Mouse (Mus musculus) lung, embryonic 14.5 days (tissue): ENCODE results near the gene Ppp1ca. TPM values are rescaled to one million over a fixed set of nuclear protein-coding genes. Genes with fewer than 3 reads are reported as not detected.

Experiments used
- ATAC-seq: fragments of 200-750 bp; cut with Nextera tagmentation; 2 replicates; pipeline ENCODE4 v1.8.0; 2017; ENCODE audit warnings: mild to moderate bottlenecking, moderate TSS enrichment, moderate library complexity; ENCODE audit not compliant: insufficient read depth
- DNase-seq: peaks from one replicate; pipeline ENCODE4 v3.0.0-alpha.2; 2015
- H3K27ac ChIP-seq: fragments of 300-500 bp; sonication (generic); 2 replicates; pipeline ENCODE4 v1.5.1; 2014; ENCODE audit warnings: low read depth, mild to moderate bottlenecking, moderate library complexity
- H3K27me3 ChIP-seq: fragments of 300-500 bp; sonication (generic); 2 replicates; pipeline ENCODE4 v1.6.1; 2014; ENCODE audit warnings: low read length, control low read depth; ENCODE audit not compliant: insufficient read depth
- H3K36me3 ChIP-seq: fragments of 300-500 bp; sonication (generic); 2 replicates; pipeline ENCODE4 v1.6.1; 2014; ENCODE audit warnings: control low read depth; ENCODE audit not compliant: insufficient read depth
- H3K4me1 ChIP-seq: fragments of 300-500 bp; sonication (generic); 2 replicates; pipeline ENCODE4 v1.6.1; 2014; ENCODE audit warnings: antibody characterized with exemption, control low read depth; ENCODE audit not compliant: insufficient read depth
- H3K4me2 ChIP-seq: fragments of 300-500 bp; sonication (generic); 2 replicates; pipeline ENCODE4 v1.6.1; 2014; ENCODE audit warnings: mild to moderate bottlenecking
- H3K4me3 ChIP-seq: fragments of 300-500 bp; sonication (generic); 2 replicates; pipeline ENCODE4 v1.5.1; 2014; ENCODE audit warnings: low read depth, low read length
- H3K9ac ChIP-seq: fragments of 300-500 bp; sonication (generic); 2 replicates; pipeline ENCODE4 v1.6.1; 2014
- H3K9me3 ChIP-seq: fragments of 300-500 bp; sonication (generic); 2 replicates; pipeline ENCODE4 v1.6.1; 2016; ENCODE audit warnings: low read depth, low read length, control low read depth
- CTCF ChIP-seq: IDR thresholded peaks from 2 replicates; pipeline ENCODE4 v1.5.1; 2016; ENCODE audit warnings: antibody characterized with exemption, low read depth
- WGBS: fragments of 180-500 bp; shearing (Covaris S2); extraction: QIAGEN DNeasy Blood & Tissue Kit; methylation state at CpG from one replicate; pipeline ENCODE4 v1.1.7; 2014; 5-methylcytosine and 5-hydroxymethylcytosine counted together
- polyA plus RNA-seq: library from polyadenylated mRNA; unstranded; fragments of >200 nt; fragmentation: Nextera tagmentation; extraction: Ambion mirVana; gene quantifications from 2 replicates; pipeline ENCODE4 v1.2.1, GENCODE M21; 2014

Ppp1ca gene
- polyA plus RNA-seq, 1 experiment from 2014 or later, result 994 TPM

DNA sequence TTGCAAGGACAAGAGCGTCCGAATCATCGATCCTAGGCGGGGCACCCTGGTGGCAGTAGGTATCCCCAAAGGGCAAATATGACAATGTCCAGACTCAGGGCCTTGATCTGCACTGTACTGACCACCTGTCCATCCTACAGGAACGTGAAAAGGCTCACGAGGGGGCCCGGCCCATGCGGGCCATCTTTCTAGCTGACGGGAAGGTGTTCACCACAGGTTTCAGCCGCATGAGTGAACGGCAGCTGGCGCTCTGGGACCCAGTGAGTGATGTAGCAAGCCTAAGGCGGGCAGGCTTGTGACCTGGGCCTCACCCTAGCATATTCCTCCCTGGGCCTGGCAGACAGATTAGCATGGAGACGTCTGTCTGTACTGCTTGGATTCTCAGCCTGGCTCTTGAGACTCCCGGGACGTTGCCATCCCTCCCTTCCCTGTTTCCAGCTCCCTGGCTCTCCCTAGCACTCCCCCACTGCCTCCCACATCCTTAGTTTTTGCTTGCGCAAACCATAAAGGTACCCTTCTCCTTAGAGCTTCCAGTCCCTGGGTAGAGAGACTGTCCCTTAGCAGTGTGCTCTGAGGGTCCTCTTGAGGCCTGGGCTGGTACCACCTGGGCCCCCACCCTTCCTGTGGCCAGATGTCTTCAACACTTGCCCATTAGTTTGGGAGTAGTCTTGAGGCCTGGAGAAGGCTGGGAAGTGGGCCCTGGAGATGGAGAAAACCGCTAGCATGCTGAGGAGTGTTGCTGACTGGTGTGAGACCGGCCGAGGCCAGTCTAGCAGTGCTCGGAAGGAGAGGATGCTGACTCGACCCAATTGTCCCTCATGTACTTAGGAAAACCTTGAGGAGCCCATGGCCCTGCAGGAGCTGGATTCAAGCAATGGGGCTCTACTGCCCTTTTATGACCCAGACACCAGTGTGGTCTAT lies 41.0 kb upstream of the Ppp1ca start:
- no peak for TF ChIP-seq CTCF
- H3K27me3 ChIP-seq, result no peaks in the 10 kb centered on the region
- H3K4me3 ChIP-seq, result no peak overlapping the region
- H3K4me1 ChIP-seq, result peaks cover 5% of the 10 kb centered on the region
- peaks cover 27% of the 10 kb centered on the region for H3K36me3 ChIP-seq
- no peak for DNase-seq
- H3K9ac ChIP-seq, result no peak overlapping the region
- no peak overlapping the region for H3K27ac ChIP-seq
- WGBS, result 85% methylated on average over 22 of the region's 22 CpGs
- ATAC-seq, result no peak
- no peaks in the 10 kb centered on the region for H3K9me3 ChIP-seq
- H3K4me2 ChIP-seq, result no peak overlapping the region

DNA sequence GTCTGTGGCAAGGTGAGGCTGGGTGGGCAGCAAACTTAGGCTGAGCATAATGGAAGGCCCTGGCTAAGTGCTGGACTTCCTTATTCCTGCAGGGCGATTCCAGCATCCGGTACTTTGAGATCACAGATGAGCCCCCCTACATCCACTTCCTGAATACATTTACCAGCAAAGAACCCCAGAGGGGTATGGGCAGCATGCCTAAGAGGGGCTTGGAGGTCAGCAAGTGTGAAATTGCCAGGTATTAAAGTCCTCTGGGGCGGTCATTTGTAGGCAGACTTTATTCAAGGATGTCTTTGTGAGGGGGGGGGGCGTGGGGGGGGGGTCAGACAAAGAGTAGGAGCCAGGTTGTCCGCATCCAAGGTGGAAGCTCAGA lies 40.4 kb upstream of the Ppp1ca start:
- H3K27ac ChIP-seq, result no peak overlapping the region
- 71% methylated on average over 5 of the region's 5 CpGs for WGBS
- DNase-seq (no peak), ATAC-seq (no peak)
- no peak overlapping the region for H3K4me2 ChIP-seq
- no peak for TF ChIP-seq CTCF
- no peak overlapping the region for H3K9ac ChIP-seq
- peaks cover 5% of the 10 kb centered on the region for H3K4me1 ChIP-seq
- no peak overlapping the region for H3K4me3 ChIP-seq
- H3K27me3 ChIP-seq, result no peaks in the 10 kb centered on the region
- peaks cover 27% of the 10 kb centered on the region for H3K36me3 ChIP-seq
- H3K9me3 ChIP-seq, result no peaks in the 10 kb centered on the region

DNA sequence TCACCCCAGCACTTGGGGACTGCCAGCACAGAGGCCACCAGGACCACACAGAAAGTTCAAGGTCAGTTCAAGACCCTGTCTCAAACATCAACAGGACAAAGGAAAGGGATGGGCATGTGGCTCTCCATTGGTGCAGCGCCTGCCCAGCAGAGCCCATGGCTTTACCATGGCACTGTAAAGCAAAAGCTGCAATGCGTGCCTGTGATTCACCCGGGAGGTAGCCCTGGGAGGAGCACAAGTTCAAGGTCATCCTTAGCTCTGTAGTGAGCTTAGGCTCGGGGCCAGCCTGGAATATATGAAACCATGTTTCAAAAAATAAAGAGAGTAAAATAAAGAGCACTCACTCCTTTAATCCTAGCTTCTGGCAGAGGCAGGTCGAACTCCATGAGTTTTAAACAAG lies 40.0 kb upstream of the Ppp1ca start:
- Histone ChIP-seq H3K9me3 (no peaks in the 10 kb centered on the region), H3K4me1 (peaks cover 5% of the 10 kb centered on the region), H3K27me3 (no peaks in the 10 kb centered on the region), H3K4me2 (no peak overlapping the region), H3K27ac (no peak overlapping the region), H3K4me3 (no peak overlapping the region), H3K36me3 (peaks cover 27% of the 10 kb centered on the region), H3K9ac (no peak overlapping the region)
- no peak for DNase-seq
- WGBS, result 90% methylated on average over 5 of the region's 5 CpGs
- no peak for TF ChIP-seq CTCF
- ATAC-seq, result no peak

DNA sequence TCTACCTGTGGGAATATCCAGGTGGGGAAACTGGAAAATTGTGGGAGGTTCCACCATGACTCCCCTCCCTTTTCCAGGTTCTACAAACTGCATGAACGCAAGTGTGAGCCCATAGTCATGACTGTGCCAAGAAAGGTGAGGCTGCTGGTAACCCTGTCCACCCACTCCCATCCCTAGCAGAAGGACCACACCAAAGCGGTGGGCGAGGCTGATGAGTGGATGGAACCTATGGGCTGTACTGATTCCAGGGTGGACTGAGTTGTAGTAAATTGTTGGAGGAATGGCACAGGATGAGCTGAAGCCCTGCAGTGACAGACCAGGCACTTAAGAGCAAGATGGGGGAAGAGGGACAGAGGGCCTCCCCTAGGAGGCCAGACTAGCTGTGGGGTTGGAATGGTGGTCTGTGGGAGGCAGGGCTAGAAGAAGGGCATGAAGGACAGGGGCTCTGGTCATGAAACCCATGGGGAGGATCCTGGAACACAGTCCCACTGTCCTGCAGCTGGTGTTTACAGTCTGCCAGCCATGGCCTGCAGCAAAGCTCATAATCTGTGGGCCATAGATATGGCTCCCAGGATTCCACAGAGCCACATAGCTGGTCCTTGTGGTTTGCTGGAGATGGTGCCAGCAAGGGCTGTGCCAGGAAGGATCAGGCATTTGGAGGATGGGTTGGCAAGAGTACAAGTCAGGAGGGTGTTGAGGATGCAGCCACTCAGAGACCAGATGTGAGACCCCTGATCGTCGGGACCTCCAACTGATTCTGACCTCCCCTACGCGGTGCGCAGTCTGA lies 39.2 kb upstream of the Ppp1ca start:
- Histone ChIP-seq H3K36me3 (peaks cover 33% of the 10 kb centered on the region), H3K9ac (no peak overlapping the region), H3K4me1 (peaks cover 5% of the 10 kb centered on the region), H3K9me3 (no peaks in the 10 kb centered on the region), H3K4me2 (no peak overlapping the region), H3K27ac (no peak overlapping the region), H3K27me3 (no peaks in the 10 kb centered on the region), H3K4me3 (no peak overlapping the region)
- DNase-seq (no peak), ATAC-seq (no peak)
- TF ChIP-seq CTCF, result no peak
- 79% methylated on average over 8 of the region's 8 CpGs for WGBS

DNA sequence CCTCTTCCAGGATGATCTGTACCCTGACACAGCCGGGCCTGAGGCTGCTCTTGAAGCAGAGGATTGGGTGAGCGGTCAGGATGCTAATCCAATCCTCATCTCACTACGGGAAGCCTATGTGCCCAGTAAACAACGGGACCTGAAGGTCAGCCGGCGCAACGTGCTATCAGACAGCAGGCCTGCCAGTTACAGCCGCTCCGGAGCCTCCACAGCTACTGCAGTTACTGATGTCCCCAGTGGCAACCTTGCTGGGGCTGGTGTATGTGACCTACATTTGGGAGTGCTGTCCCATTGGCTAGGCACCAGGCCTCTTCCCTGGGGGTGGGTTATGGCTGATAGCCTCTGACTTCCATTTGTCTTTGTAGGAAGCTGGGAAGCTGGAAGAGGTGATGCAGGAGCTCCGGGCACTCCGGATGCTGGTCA lies 38.6 kb upstream of the Ppp1ca start, which contains the start of gene Ptprcap:
TSS of gene Ptprcap (plus strand) at position 373 of the 423 bp plus-strand sequence.
- H3K36me3 ChIP-seq, result peaks cover 39% of the 10 kb centered on the region
- H3K9ac ChIP-seq, result no peak within 1 kb of the TSS
- H3K27me3 ChIP-seq, result no peaks in the 10 kb centered on the region
- H3K4me2 ChIP-seq, result no peak within 1 kb of the TSS
- no peak within 1 kb of the TSS for H3K4me3 ChIP-seq
- WGBS, result 50% methylated on average over 11 of the region's 11 CpGs
- DNase-seq (no peak), ATAC-seq (no peak)
- H3K27ac ChIP-seq, result no peak within 1 kb of the TSS
- H3K9me3 ChIP-seq, result no peaks in the 10 kb centered on the region
- peaks cover 5% of the 10 kb centered on the region for H3K4me1 ChIP-seq
- no peak for TF ChIP-seq CTCF

DNA sequence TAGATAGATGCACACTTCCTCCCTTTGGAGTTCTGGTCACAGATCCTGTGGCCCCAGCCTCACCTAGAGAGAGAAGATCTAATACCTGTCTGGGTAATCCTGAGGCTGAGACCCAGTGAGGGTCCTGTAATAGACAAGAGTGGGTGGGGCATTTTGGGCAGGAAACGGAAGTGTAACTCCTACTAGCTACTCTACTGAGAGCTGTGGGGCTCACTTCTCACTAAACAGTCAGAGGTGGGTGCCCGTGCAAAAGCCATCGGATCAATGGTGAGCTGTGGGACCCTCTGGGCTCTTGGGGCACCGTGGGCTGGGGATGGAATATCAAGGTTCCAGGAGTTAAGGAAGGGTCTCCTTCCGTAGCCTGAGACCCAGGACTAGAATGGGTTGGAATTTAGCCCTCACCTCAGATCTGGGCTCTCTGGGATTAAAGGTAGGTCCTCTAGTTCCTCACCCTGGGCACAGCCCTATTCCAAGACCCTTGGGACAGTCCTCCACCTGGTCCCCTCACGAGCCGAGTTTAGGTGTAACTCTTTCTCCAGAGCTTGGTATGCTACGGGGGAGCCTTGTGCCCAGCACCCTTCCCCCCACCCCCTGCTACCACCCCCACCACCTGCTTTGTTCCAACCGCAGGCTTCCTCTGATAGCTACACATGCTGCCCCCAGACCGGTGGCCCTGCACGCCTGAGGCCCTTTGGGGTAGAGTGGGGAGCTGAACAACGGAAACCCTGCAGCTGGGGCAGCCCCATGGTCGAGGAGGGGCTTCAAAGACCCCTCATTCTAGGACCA lies 37.2 kb upstream of the Ppp1ca start:
- DNase-seq (no peak), ATAC-seq (no peak)
- Histone ChIP-seq H3K9ac (no peak overlapping the region), H3K9me3 (no peaks in the 10 kb centered on the region), H3K4me3 (no peak overlapping the region), H3K4me2 (no peak overlapping the region), H3K27ac (no peak overlapping the region), H3K27me3 (no peaks in the 10 kb centered on the region), H3K36me3 (peaks cover 53% of the 10 kb centered on the region), H3K4me1 (no peaks in the 10 kb centered on the region)
- TF ChIP-seq CTCF, result no peak
- WGBS, result 69% methylated on average over 13 of the region's 13 CpGs
